Mouse (Mus musculus): ENCODE data around the gene Slc27a5. TPM values are rescaled to one million over a fixed set of nuclear protein-coding genes. Genes with fewer than 3 reads are reported as not detected.

Slc27a5 gene
- total and polyA plus RNA-seq, 3 experiments = 0.04 TPM; not detected in 2

DNA sequence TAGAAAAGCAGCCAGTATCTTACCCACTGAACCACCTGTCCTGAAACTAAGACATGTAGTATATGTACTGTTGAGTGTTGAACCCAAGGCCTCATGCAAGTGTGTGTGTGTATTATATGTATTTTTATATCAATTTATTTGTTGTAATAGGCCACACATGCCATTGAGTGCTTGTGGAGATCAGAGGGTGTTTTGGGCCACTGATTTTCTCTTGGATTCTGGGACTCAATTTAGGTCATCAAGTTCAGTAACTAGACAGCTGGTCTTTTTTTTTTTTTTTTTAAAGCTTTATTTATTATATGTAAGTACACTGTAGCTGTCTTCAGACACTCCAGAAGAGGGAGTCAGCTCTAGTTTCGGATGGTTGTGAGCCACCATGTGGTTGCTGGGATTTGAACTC, 17.2 kb upstream of the Slc27a5 start:
- DNase-seq (ENCODE audit: extremely low read depth) = no peak
- no peaks in the 10 kb centered on the region for H3K9me3 ChIP-seq (replicated peaks; ENCODE audit: low read length)
- TF ChIP-seq TCF12 (IDR thresholded peaks at IDR 0.05; ENCODE audit: low read depth, low read length) (no peak), ZC3H11A (IDR thresholded peaks at IDR 0.05; ENCODE audit: low read depth, low read length) (no peak), EP300 (IDR thresholded peaks at IDR 0.05; ENCODE audit: low read length) (no peak), MEF2A (IDR thresholded peaks at IDR 0.05; ENCODE audit: borderline replicate concordance, low read depth, low read length) (no peak), E2F4 (IDR thresholded peaks at IDR 0.05; ENCODE audit: insufficient replicate concordance, low read depth, low read length) (no peak), ZMIZ1 (IDR thresholded peaks at IDR 0.05; ENCODE audit: low read depth, low read length) (no peak), ELF1 (IDR thresholded peaks at IDR 0.05; ENCODE audit: low read depth, low read length) (no peak), CHD1 (IDR thresholded peaks at IDR 0.05; ENCODE audit: low read depth, low read length) (no peak), CHD2 (IDR thresholded peaks at IDR 0.05; ENCODE audit: low read length) (no peak), HCFC1 (IDR thresholded peaks at IDR 0.05; ENCODE audit: low read depth, low read length) (no peak)
- dilution Hi-C loops (cut with MboI; ENCODE audit: extremely low pct_ligation_motif_present, extremely low pct_unique_long_range_greater_than_20kb, low sequenced_read_pairs) = no loop called here
- H3K79me2 ChIP-seq (replicated peaks; ENCODE audit: control insufficient read depth, extremely low read depth, insufficient read depth, poor library complexity, severe bottlenecking) = no peaks in the 10 kb centered on the region
- H3K4me2 ChIP-seq (ENCODE audit: insufficient read depth, low read depth, poor library complexity, severe bottlenecking) = no peak overlapping the region
- peaks cover 3 to 5% of the 10 kb centered on the region in 2 experiments; a peak in 2 of 4 replicates for H3K4me1 ChIP-seq (ENCODE audit: control insufficient read depth in 1 of 2, insufficient read depth in 2 of 2)
- in situ Hi-C loops (cut with MboI; ENCODE audit: low pct_ligation_motif_present, low pct_unique_long_range_greater_than_20kb, low sequenced_read_pairs) = loop anchor here (25.0 kb wide), 1 partner anchor 528 kb away; the partner anchor contains the start of gene Zfp606
- no peaks in the 10 kb centered on the region for H3K36me3 ChIP-seq (replicated peaks in 1 of 2; ENCODE audit: control insufficient read depth in 1 of 2, insufficient read depth in 1 of 2, low read length in 1 of 2)
- no peak overlapping the region for H3K9ac ChIP-seq (ENCODE audit: insufficient read depth, low read depth)
- H3K27me3 ChIP-seq (replicated peaks) = peaks cover 31% of the 10 kb centered on the region
- no peak overlapping the region for H3K4me3 ChIP-seq (replicated peaks in 1 of 3; ENCODE audit: low read depth in 2 of 3, low read length in 2 of 3, poor library complexity in 1 of 3)
- no peak overlapping the region for H3K27ac ChIP-seq (ENCODE audit: insufficient read depth, low read depth)

GRCm38 (mm10) chr7:13014275-13014839, 16.4 kb upstream of the Slc27a5 start:
- no peaks in the 10 kb centered on the region for H3K79me2 ChIP-seq (replicated peaks; ENCODE audit: control insufficient read depth, extremely low read depth, insufficient read depth, poor library complexity, severe bottlenecking)
- H3K27ac ChIP-seq (ENCODE audit: insufficient read depth, low read depth) = no peak overlapping the region
- peaks cover 3 to 5% of the 10 kb centered on the region in 2 experiments; a peak in 2 of 4 replicates for H3K4me1 ChIP-seq (ENCODE audit: control insufficient read depth in 1 of 2, insufficient read depth in 2 of 2)
- DNase-seq (ENCODE audit: extremely low read depth) = no peak
- no peaks in the 10 kb centered on the region for H3K36me3 ChIP-seq (replicated peaks in 1 of 2; ENCODE audit: control insufficient read depth in 1 of 2, insufficient read depth in 1 of 2, low read length in 1 of 2)
- H3K9me3 ChIP-seq (replicated peaks; ENCODE audit: low read length) = no peaks in the 10 kb centered on the region
- dilution Hi-C loops (cut with MboI; ENCODE audit: extremely low pct_ligation_motif_present, extremely low pct_unique_long_range_greater_than_20kb, low sequenced_read_pairs) (no loop called here), in situ Hi-C loops (cut with MboI; ENCODE audit: low pct_ligation_motif_present, low pct_unique_long_range_greater_than_20kb, low sequenced_read_pairs) (loop anchor here (25.0 kb wide), 1 partner anchor 527 kb away; the partner anchor contains the start of gene Zfp606)
- no peak overlapping the region for H3K4me2 ChIP-seq (ENCODE audit: insufficient read depth, low read depth, poor library complexity, severe bottlenecking)
- H3K27me3 ChIP-seq (replicated peaks) = peaks cover 29% of the 10 kb centered on the region
- TF ChIP-seq JUND (conservative IDR thresholded peaks at IDR 0.05; ENCODE audit: low read depth, low read length) (no peak), MAFK (IDR thresholded peaks at IDR 0.05; ENCODE audit: insufficient replicate concordance, low read length) (no peak), MEF2A (IDR thresholded peaks at IDR 0.05; ENCODE audit: borderline replicate concordance, low read depth, low read length) (no peak), IRF4 (IDR thresholded peaks at IDR 0.05; ENCODE audit: low read depth, low read length) (no peak), MAZ (IDR thresholded peaks at IDR 0.05; ENCODE audit: low read depth, low read length) (no peak), NELFE (IDR thresholded peaks at IDR 0.05; ENCODE audit: low read depth, low read length) (no peak), HCFC1 (IDR thresholded peaks at IDR 0.05; ENCODE audit: low read depth, low read length) (no peak), ZNF384 (IDR thresholded peaks at IDR 0.05; ENCODE audit: low read depth, low read length) (no peak), BHLHE40 (IDR thresholded peaks at IDR 0.05; ENCODE audit: low read depth, low read length) (no peak), ELF1 (IDR thresholded peaks at IDR 0.05; ENCODE audit: low read depth, low read length) (no peak), RAD21 (IDR thresholded peaks at IDR 0.05; ENCODE audit: low read depth, low read length) (no peak), POLR2AphosphoS2 (IDR thresholded peaks at IDR 0.05; ENCODE audit: low read depth, low read length) (no peak), PAX5 (IDR thresholded peaks at IDR 0.05; ENCODE audit: low read length) (no peak)
- no peak overlapping the region for H3K4me3 ChIP-seq (replicated peaks in 1 of 3; ENCODE audit: low read depth in 2 of 3, low read length in 2 of 3, poor library complexity in 1 of 3)
- H3K9ac ChIP-seq (ENCODE audit: insufficient read depth, low read depth) = no peak overlapping the region
